Mouse (Mus musculus) brain, embryonic 14.5 days (tissue): ENCODE measurements around the gene Gm9817. TPM values are rescaled to one million over a fixed set of nuclear protein-coding genes. Genes with fewer than 3 reads are reported as not detected.
"Not testable (repeated sequence)": the region's sequence is repeated elsewhere in the genome, so short reads cannot be mapped to it uniquely, and the experiment has no call there.

ENCODE experiments used
- DNase-seq: peaks from one replicate; pipeline ENCODE4 v3.0.0-alpha.2; 2011; ENCODE audit warnings: low read depth
- CTCF ChIP-seq: fragments of 200-500 bp; IDR thresholded peaks from 2 replicates; pipeline ENCODE4 v1.5.1; 2012; ENCODE audit warnings: inconsistent platforms, mild to moderate bottlenecking, moderate library complexity, borderline replicate concordance; ENCODE audit not compliant: insufficient read depth, insufficient read length; ENCODE audit errors: extremely low read depth
- POLR2A ChIP-seq: fragments of 200-500 bp; IDR thresholded peaks from 2 replicates; pipeline ENCODE4 v1.6.1; 2012; ENCODE audit warnings: mild to moderate bottlenecking, inconsistent platforms, borderline replicate concordance; ENCODE audit not compliant: poor library complexity, insufficient read depth, insufficient read length, severe bottlenecking; ENCODE audit errors: extremely low read depth
- polyA plus RNA-seq: library from polyadenylated mRNA; depleted of rRNA; stranded (reverse); fragments of >200 nt; gene quantifications from 2 replicates; pipeline ENCODE4 v1.2.3, GENCODE M21; 2012; rRNA removed

Gm9817 gene
- polyA plus RNA-seq = 0.06 and 0.10 TPM in 2 replicates

GRCm38 (mm10) chr13:45078392-45078791 is at the start of gene Gm9817:
Gene Gm9817 (plus strand): TSS chr13:45078692.
- not testable (repeated sequence) for DNase-seq

GRCm38 (mm10) chr13:45029791-45030190 is 48.7 kb upstream of the Gm9817 start:
- DNase-seq = no peak
- TF ChIP-seq POLR2A (no peak), CTCF (no peak)

GRCm38 (mm10) chr13:45030830-45031229 is 47.7 kb upstream of the Gm9817 start:
- DNase-seq = peak; percentile 96
- TF ChIP-seq CTCF (peak; percentile 100), POLR2A (no peak)

GRCm38 (mm10) chr13:45031314-45031713 is 47.2 kb upstream of the Gm9817 start:
- TF ChIP-seq CTCF = no peak
- no peak for TF ChIP-seq POLR2A
- no peak for DNase-seq

GRCm38 (mm10) chr13:45031748-45032147 is 46.7 kb upstream of the Gm9817 start:
- TF ChIP-seq CTCF = no peak
- no peak for TF ChIP-seq POLR2A
- no peak for DNase-seq

- no peak for DNase-seq
- TF ChIP-seq POLR2A (no peak), CTCF (no peak)
Measured at GRCm38 (mm10) chr13:45032484-45032883, 46.0 kb upstream of the Gm9817 start.

- DNase-seq = no peak
- no peak for TF ChIP-seq POLR2A
- no peak for TF ChIP-seq CTCF
Measured at GRCm38 (mm10) chr13:45033360-45033759, 45.1 kb upstream of the Gm9817 start.

- DNase-seq = no peak
- no peak for TF ChIP-seq POLR2A
- no peak for TF ChIP-seq CTCF
Measured at GRCm38 (mm10) chr13:45034759-45035158, 43.7 kb upstream of the Gm9817 start.

- no peak for DNase-seq
Measured at GRCm38 (mm10) chr13:45036417-45036816, 42.1 kb upstream of the Gm9817 start.

GRCm38 (mm10) chr13:45040195-45040594 is 38.3 kb upstream of the Gm9817 start:
- no peak for DNase-seq
- TF ChIP-seq CTCF (no peak), POLR2A (no peak)

More at GRCm38 (mm10) chr13:45036417-45036816, 42.1 kb upstream of the Gm9817 start:
- no peak for TF ChIP-seq POLR2A
- TF ChIP-seq CTCF = no peak

GRCm38 (mm10) chr13:45040741-45041140 is 37.8 kb upstream of the Gm9817 start:
- TF ChIP-seq CTCF (no peak), POLR2A (no peak)

GRCm38 (mm10) chr13:45043466-45043865 is 35.0 kb upstream of the Gm9817 start:
- TF ChIP-seq POLR2A = no peak
- no peak for TF ChIP-seq CTCF
- DNase-seq = no peak

More at GRCm38 (mm10) chr13:45040741-45041140, 37.8 kb upstream of the Gm9817 start:
- DNase-seq = no peak
